Mouse (Mus musculus) c-Kit-positive CD71-positive TER-119-positive erythroid progenitor cells, embryonic 14.5 days (primary cell): ENCODE results near the gene D1Pas1.

Experiments used
- DNase-seq: peaks from one replicate; pipeline ENCODE4 v3.0.0-alpha.2; 2013; ENCODE audit warnings: low spot score

The D1Pas1 gene

GRCm38 (mm10) chr1:186986506-186986905 is 19.3 kb downstream of the D1Pas1 start:
- DNase-seq, result no peak

DNA sequence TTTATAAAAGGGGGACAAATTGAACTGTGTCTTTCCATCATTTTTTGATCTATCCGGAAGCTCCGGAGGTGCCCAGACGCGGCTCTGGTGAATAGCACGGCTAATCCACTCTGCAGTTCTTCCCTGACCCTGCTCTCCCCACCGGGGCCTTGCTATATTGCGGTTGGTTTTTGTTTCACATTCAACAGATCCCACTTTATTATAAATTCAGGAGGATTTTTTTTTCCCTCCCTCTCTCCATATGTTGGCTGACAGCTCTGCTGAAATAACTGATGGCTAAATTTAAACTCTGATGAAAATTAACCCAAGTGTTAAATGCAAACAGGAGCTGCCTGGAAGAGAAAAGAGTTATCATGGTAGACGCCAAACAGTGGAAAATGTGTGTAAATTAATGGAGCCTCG is 21.1 kb downstream of the D1Pas1 start:
- no peak for DNase-seq

DNA sequence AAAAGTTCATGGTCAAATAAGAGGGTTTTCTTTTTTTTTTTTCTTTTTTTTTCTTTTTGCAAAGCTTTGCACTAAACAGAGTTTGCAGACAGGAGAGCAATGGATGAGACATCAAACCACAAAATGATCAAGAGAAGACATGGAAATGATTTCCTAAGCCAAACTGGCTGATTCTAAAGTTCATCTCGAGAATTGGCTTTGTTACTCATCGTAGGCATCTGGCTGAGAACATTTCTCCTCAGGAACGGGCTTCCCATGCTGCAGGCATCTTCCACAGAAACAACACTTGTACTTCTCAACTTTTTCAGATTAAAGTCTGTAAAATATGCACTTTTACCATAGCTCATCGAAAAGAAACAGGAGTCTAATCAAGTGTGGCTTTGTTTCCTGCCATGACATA is 21.6 kb downstream of the D1Pas1 start:
- DNase-seq, result no peak

- DNase-seq, result no peak
Observed at GRCm38 (mm10) chr1:186991473-186991872, 24.3 kb downstream of the D1Pas1 start.

DNA sequence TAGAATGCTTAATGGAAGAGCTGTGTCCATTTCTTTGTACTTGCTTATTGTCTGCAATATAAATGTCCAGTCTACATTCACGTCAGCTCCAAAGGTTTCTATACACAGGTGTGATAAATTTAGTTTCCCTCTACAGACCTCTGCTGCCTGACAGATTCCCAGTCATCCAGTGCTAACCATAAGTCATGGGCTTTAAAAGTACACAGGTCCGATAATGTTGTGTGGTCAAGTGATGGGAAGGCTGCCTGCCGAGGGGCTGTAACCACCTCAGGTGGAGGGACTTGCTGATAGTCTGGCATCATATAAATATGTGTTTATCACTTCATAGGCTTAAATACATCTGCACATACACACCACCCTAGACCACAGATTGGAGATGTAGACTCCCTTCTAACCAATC is 24.9 kb downstream of the D1Pas1 start:
- no peak for DNase-seq

DNA sequence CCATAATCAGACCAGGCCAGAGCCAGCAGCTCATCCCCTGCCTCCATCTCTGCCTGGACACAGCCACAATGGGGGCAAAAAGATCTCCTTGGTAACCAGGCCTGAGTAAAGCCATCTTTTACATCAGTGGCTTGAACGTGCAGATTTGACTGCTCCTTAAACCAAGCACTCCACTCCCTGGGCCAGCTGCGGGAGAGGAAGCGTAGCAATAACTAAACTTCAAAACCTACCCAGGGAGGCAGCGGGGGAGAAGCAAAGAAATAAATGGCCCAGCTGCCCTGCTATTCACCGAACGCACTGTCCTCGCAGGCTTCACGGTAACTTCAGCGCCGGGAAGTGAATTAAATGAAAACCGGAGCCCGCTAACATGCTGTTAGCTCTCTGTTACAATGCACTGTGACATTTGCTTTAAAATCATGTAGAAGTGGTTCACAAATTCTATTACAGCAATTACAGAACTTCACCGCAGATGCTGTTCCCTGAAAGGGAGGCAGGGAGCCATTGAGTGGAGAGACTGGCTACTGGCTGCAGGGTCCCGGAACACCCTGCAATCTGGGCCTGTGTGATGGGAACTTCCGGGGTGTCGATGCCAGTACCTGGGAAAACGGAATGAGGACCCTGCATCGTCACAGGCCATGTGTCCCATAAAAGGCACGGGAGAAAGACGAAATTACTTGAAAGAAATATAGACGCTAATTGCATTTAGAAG is 30.5 kb downstream of the D1Pas1 start:
- DNase-seq, result no peak

- DNase-seq, result no peak
Observed at GRCm38 (mm10) chr1:187003441-187003861, 36.2 kb downstream of the D1Pas1 start.

- DNase-seq, result no peak
Observed at GRCm38 (mm10) chr1:187004306-187004705, 37.1 kb downstream of the D1Pas1 start.

GRCm38 (mm10) chr1:187006227-187006925 is 39.2 kb downstream of the D1Pas1 start:
- DNase-seq, result no peak

DNA sequence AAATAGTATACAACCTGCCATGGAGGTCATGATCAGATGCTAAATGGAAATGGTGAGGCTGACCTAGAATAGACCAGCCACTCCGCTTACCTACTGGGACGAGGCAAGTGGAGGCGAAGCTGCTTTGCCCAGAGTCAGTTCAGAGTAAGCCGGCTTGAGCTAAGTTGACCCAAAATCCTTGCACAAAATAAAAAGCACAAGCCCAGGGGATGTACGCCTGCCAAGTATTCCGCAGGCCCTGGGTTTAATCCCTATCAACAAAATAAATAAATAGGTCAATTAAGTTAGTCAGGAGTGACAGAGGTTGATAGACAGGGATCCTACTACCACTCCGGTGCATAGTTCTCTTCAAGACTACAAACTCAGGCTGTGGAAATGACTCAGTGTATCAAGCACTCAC is 41.0 kb downstream of the D1Pas1 start:
- no peak for DNase-seq

GRCm38 (mm10) chr1:187010071-187010470 is 42.9 kb downstream of the D1Pas1 start:
- DNase-seq, result no peak

- no peak for DNase-seq
Observed at GRCm38 (mm10) chr1:187011601-187012000, 44.4 kb downstream of the D1Pas1 start.

GRCm38 (mm10) chr1:187014141-187014540 is 46.9 kb downstream of the D1Pas1 start:
- DNase-seq, result no peak

GRCm38 (mm10) chr1:187015673-187016072 is 48.5 kb downstream of the D1Pas1 start:
- no peak for DNase-seq

- DNase-seq, result no peak
Observed at GRCm38 (mm10) chr1:187016116-187016515, 48.9 kb downstream of the D1Pas1 start.

- DNase-seq, result no peak
Observed at GRCm38 (mm10) chr1:187020011-187020410, 52.8 kb downstream of the D1Pas1 start.
